Mouse (Mus musculus): ENCODE results near the gene Chst1. TPM values are rescaled to one million over a fixed set of nuclear protein-coding genes. Genes with fewer than 3 reads are reported as not detected.

Gene Chst1
- polyA plus RNA-seq, 1 experiment from 2014 or later: 2.1 TPM

GRCm38 (mm10) chr2:92598941-92599486 lies 493 bp upstream of the Chst1 start:
- Histone ChIP-seq H3K9ac (peak overlapping the region; percentile 76; the same call in 1 of the 2 replicates), H3K27ac (replicated peaks) (no peak overlapping the region), H3K4me3 (peak overlapping the region; percentile 71), H3K27me3 (replicated peaks) (peaks cover 89% of the 10 kb centered on the region), H3K4me2 (peak overlapping the region; percentile 99), H3K9me3 (no peaks in the 10 kb centered on the region), H3K36me3 (no peaks in the 10 kb centered on the region), H3K4me1 (peaks cover 14% of the 10 kb centered on the region)
- no peak for ATAC-seq (ENCODE audit: extremely low read depth, insufficient number of reproducible peaks, low FRiP score, low TSS enrichment)
- 24% methylated on average over 10 of the region's 11 CpGs for WGBS

- no peaks in the 10 kb centered on the region for H3K9me3 ChIP-seq
- no peak overlapping the region for H3K27ac ChIP-seq (replicated peaks)
- H3K4me1 ChIP-seq: peaks cover 14% of the 10 kb centered on the region
- peak overlapping the region; percentile 76 for H3K9ac ChIP-seq
- no peaks in the 10 kb centered on the region for H3K36me3 ChIP-seq
- H3K4me3 ChIP-seq: peak overlapping the region; percentile 71
- H3K4me2 ChIP-seq: peak overlapping the region; percentile 99
- 2% methylated on average over 17 of the region's 17 CpGs for WGBS
- ATAC-seq (ENCODE audit: extremely low read depth, insufficient number of reproducible peaks, low FRiP score, low TSS enrichment): no peak
- H3K27me3 ChIP-seq (replicated peaks): peaks cover 88% of the 10 kb centered on the region
These were observed 802 bp downstream of the Chst1 start for GRCm38 (mm10) chr2:92600348-92600670.

- Histone ChIP-seq H3K27ac (replicated peaks) (no peak overlapping the region), H3K4me2 (peak overlapping the region; percentile 99), H3K4me1 (peaks cover 14% of the 10 kb centered on the region), H3K4me3 (no peak overlapping the region), H3K36me3 (no peaks in the 10 kb centered on the region), H3K27me3 (replicated peaks) (peaks cover 88% of the 10 kb centered on the region), H3K9me3 (no peaks in the 10 kb centered on the region), H3K9ac (no peak overlapping the region)
- no peak for ATAC-seq (ENCODE audit: extremely low read depth, insufficient number of reproducible peaks, low FRiP score, low TSS enrichment)
- 29% methylated on average over 4 of the region's 4 CpGs for WGBS
These were observed 1.7 kb downstream of the Chst1 start for GRCm38 (mm10) chr2:92601246-92601645.

- WGBS: 24% methylated on average over 12 of the region's 12 CpGs
- Histone ChIP-seq H3K4me2 (no peak overlapping the region), H3K27ac (replicated peaks) (no peak overlapping the region), H3K9me3 (no peaks in the 10 kb centered on the region), H3K4me1 (peaks cover 14% of the 10 kb centered on the region), H3K36me3 (no peaks in the 10 kb centered on the region), H3K27me3 (replicated peaks) (peaks cover 86% of the 10 kb centered on the region), H3K4me3 (no peak overlapping the region), H3K9ac (no peak overlapping the region)
- no peak for ATAC-seq (ENCODE audit: extremely low read depth, insufficient number of reproducible peaks, low FRiP score, low TSS enrichment)
These were observed 2.6 kb downstream of the Chst1 start for GRCm38 (mm10) chr2:92602073-92602472.

- ATAC-seq (ENCODE audit: extremely low read depth, insufficient number of reproducible peaks, low FRiP score, low TSS enrichment): no peak
- H3K9ac ChIP-seq: no peak overlapping the region
- H3K27ac ChIP-seq (replicated peaks): no peak overlapping the region
- H3K27me3 ChIP-seq (replicated peaks): peaks cover 84% of the 10 kb centered on the region
- no peak overlapping the region for H3K4me2 ChIP-seq
- no peaks in the 10 kb centered on the region for H3K36me3 ChIP-seq
- peaks cover 14% of the 10 kb centered on the region for H3K4me1 ChIP-seq
- no peaks in the 10 kb centered on the region for H3K9me3 ChIP-seq
- WGBS: 76% methylated on average over 5 of the region's 5 CpGs
- no peak overlapping the region for H3K4me3 ChIP-seq
These were observed 4.1 kb downstream of the Chst1 start for GRCm38 (mm10) chr2:92603591-92603990.

- peaks cover 14% of the 10 kb centered on the region for H3K4me1 ChIP-seq
- H3K4me2 ChIP-seq: no peak overlapping the region
- peaks cover 78% of the 10 kb centered on the region for H3K27me3 ChIP-seq (replicated peaks)
- H3K9ac ChIP-seq: no peak overlapping the region
- H3K27ac ChIP-seq (replicated peaks): no peak overlapping the region
- no peaks in the 10 kb centered on the region for H3K9me3 ChIP-seq
- no peak for ATAC-seq (ENCODE audit: extremely low read depth, insufficient number of reproducible peaks, low FRiP score, low TSS enrichment)
- H3K36me3 ChIP-seq: no peaks in the 10 kb centered on the region
- H3K4me3 ChIP-seq: no peak overlapping the region
- WGBS: 75% methylated on average over 5 of the region's 5 CpGs
These were observed 5.1 kb downstream of the Chst1 start for GRCm38 (mm10) chr2:92604565-92604964.

GRCm38 (mm10) chr2:92605995-92606394 lies 6.5 kb downstream of the Chst1 start:
- H3K9me3 ChIP-seq: no peaks in the 10 kb centered on the region
- no peak overlapping the region for H3K9ac ChIP-seq
- no peak overlapping the region for H3K4me3 ChIP-seq
- H3K4me2 ChIP-seq: no peak overlapping the region
- no peak overlapping the region for H3K27ac ChIP-seq (replicated peaks)
- H3K36me3 ChIP-seq: no peaks in the 10 kb centered on the region
- ATAC-seq (ENCODE audit: extremely low read depth, insufficient number of reproducible peaks, low FRiP score, low TSS enrichment): no peak
- peaks cover 65% of the 10 kb centered on the region for H3K27me3 ChIP-seq (replicated peaks)
- peaks cover 2% of the 10 kb centered on the region; the same call in 1 of the 2 replicates for H3K4me1 ChIP-seq
- 50% methylated on average over 5 of the region's 5 CpGs for WGBS

GRCm38 (mm10) chr2:92607153-92607552 lies 7.6 kb downstream of the Chst1 start:
- H3K27ac ChIP-seq (replicated peaks): no peak overlapping the region
- no peaks in the 10 kb centered on the region for H3K36me3 ChIP-seq
- ATAC-seq (ENCODE audit: extremely low read depth, insufficient number of reproducible peaks, low FRiP score, low TSS enrichment): no peak
- WGBS: 56% methylated on average over 6 of the region's 6 CpGs
- no peak overlapping the region for H3K9ac ChIP-seq
- H3K27me3 ChIP-seq (replicated peaks): peaks cover 58% of the 10 kb centered on the region
- no peak overlapping the region for H3K4me2 ChIP-seq
- H3K4me1 ChIP-seq: no peaks in the 10 kb centered on the region; the same call in 1 of the 2 replicates
- no peaks in the 10 kb centered on the region for H3K9me3 ChIP-seq
- H3K4me3 ChIP-seq: no peak overlapping the region

GRCm38 (mm10) chr2:92607592-92607991 lies 8.1 kb downstream of the Chst1 start:
- WGBS: 66% methylated on average over 3 of the region's 3 CpGs
- H3K9me3 ChIP-seq: no peaks in the 10 kb centered on the region
- H3K27me3 ChIP-seq (replicated peaks): peaks cover 54% of the 10 kb centered on the region
- H3K27ac ChIP-seq (replicated peaks): no peak overlapping the region
- no peak overlapping the region for H3K4me2 ChIP-seq
- no peak overlapping the region for H3K9ac ChIP-seq
- ATAC-seq (ENCODE audit: extremely low read depth, insufficient number of reproducible peaks, low FRiP score, low TSS enrichment): no peak
- H3K36me3 ChIP-seq: no peaks in the 10 kb centered on the region
- no peaks in the 10 kb centered on the region; the same call in 1 of the 2 replicates for H3K4me1 ChIP-seq
- no peak overlapping the region for H3K4me3 ChIP-seq

GRCm38 (mm10) chr2:92608013-92608619 lies 8.6 kb downstream of the Chst1 start:
- WGBS: 61% methylated on average over 12 of the region's 12 CpGs
- Histone ChIP-seq H3K36me3 (no peaks in the 10 kb centered on the region), H3K4me1 (no peaks in the 10 kb centered on the region; the same call in 1 of the 2 replicates), H3K27me3 (replicated peaks) (peaks cover 51% of the 10 kb centered on the region), H3K9ac (no peak overlapping the region), H3K4me3 (no peak overlapping the region), H3K4me2 (no peak overlapping the region), H3K9me3 (no peaks in the 10 kb centered on the region), H3K27ac (replicated peaks) (no peak overlapping the region)
- no peak for ATAC-seq (ENCODE audit: extremely low read depth, insufficient number of reproducible peaks, low FRiP score, low TSS enrichment)

GRCm38 (mm10) chr2:92608810-92609581 lies 9.5 kb downstream of the Chst1 start:
- ATAC-seq (ENCODE audit: extremely low read depth, insufficient number of reproducible peaks, low FRiP score, low TSS enrichment): no peak
- Histone ChIP-seq H3K36me3 (no peaks in the 10 kb centered on the region), H3K4me3 (no peak overlapping the region), H3K27me3 (replicated peaks) (peaks cover 46% of the 10 kb centered on the region), H3K4me1 (no peaks in the 10 kb centered on the region; the same call in 1 of the 2 replicates), H3K27ac (replicated peaks) (no peak overlapping the region), H3K9me3 (no peaks in the 10 kb centered on the region), H3K9ac (no peak overlapping the region), H3K4me2 (no peak overlapping the region)
- 47% methylated on average over 4 of the region's 4 CpGs for WGBS

Measured in heart, embryonic 13.5 days (tissue).